Mouse (Mus musculus): ENCODE results near the gene Olfr70. TPM values are rescaled to one million over a fixed set of nuclear protein-coding genes. Genes with fewer than 3 reads are reported as not detected.

Gene Olfr70
- polyA plus RNA-seq, 1 experiment from 2014 or later, result not detected

DNA sequence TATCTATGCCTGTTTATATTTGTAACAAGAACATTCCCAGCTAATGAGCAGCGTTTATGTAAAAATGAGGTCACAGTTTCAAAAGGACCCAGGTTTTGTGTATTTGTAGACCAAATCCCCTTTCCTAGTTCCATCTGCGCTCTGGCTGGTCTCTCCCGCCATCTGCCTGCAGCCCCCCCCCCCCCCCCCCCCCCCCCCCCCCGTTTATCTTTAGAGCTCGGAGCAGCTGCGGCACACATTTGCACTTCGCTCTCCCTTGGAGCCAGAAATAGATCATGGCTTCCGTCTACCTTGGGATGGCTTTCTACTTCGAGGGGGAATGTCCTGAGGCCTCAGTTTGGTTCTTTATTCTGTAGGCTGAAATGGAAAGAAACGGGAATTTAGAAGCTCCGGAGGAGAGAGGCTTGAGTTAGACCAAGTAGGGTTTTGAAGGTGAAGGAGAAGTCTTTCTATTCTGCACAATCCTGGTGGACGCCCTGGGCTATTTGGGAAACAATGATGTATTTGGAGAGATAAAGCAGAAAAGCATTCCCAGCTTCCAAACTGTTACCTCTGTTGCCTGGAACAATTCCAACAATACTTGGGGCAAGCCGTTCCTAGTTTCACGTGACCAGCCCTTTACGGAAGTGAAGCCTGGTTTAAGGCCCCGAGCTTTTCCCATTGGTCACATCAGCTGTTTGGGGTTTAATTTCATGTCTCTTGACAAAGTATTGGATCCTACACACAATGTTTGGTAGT lies 20.1 kb upstream of the Olfr70 start:
- Histone ChIP-seq H3K27ac (no peak overlapping the region), H3K36me3 (ENCODE audit: insufficient read depth, low read length) (no peaks in the 10 kb centered on the region), H3K9ac (ENCODE audit: low read depth, low read length) (no peak overlapping the region), H3K4me2 (ENCODE audit: low read length) (no peak overlapping the region), H3K27me3 (ENCODE audit: insufficient read depth, low read length) (no peaks in the 10 kb centered on the region), H3K9me3 (replicated peaks; ENCODE audit: low read length) (no peaks in the 10 kb centered on the region), H3K4me3 (replicated peaks; ENCODE audit: low read depth, low read length) (no peak overlapping the region), H3K4me1 (replicated peaks; ENCODE audit: insufficient read depth, low read length) (no peaks in the 10 kb centered on the region)
- DNase-seq (ENCODE audit: low spot score) (no peak), ATAC-seq (replicated peaks; ENCODE audit: low FRiP score, low read depth) (no peak)
- TF ChIP-seq CTCF (IDR thresholded peaks at IDR 0.05; ENCODE audit: low read depth), result no peak
- WGBS, result 61% methylated on average over 15 of the region's 16 CpGs

DNA sequence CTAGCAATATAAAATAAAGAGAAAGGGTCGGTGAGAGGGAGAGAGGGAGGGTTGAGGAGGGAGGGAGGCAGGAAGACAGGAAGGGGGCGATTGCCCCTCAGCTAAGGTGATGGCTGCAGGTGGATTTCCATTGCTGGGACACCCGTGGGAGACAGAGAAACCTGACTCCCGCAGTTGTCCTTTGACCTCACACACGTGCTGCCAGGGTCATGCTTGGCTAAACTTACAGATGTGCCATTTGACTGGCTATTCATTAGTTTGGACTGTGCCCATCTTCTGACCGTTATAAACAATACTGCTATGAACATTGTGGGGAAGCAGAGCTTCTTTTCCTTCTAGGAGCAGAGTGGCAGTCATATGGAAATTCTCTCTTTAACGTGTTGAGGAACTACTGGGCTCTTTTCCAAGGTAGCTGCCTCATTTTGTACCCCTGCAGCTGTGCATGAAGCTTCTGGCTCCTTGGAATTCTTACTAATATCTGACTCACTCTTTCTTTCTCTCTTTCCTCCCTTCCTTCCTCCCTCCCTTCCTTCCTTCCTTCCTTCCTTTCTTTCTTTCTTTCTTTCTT lies 13.1 kb upstream of the Olfr70 start:
- peak; percentile 69 for DNase-seq (ENCODE audit: low spot score)

DNA sequence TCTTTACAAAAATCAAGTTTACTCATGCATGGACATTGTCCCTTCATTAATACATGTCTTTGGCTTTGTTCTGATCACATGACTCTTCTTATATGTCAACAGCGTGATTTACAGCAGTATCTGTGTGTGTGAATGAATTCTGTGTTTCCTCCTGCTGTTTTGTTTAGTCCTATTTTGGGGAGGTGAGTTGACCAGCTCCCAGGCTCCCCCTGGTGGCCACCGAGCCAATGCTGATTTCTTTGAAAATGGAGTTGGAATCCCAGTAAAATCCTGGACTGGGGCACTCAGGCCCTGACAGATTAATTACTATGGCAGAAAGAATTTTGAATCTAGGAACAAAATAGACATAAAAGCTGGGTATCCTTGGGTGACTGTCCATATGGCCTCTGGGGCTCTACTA lies 11.2 kb upstream of the Olfr70 start:
- 1% methylated on average over 2 of the region's 2 CpGs for WGBS
- H3K9ac ChIP-seq (ENCODE audit: low read depth, low read length), result no peak overlapping the region
- H3K36me3 ChIP-seq (ENCODE audit: insufficient read depth, low read length), result no peaks in the 10 kb centered on the region
- no peaks in the 10 kb centered on the region for H3K9me3 ChIP-seq (replicated peaks; ENCODE audit: low read length)
- ATAC-seq (replicated peaks; ENCODE audit: low FRiP score, low read depth) (no peak), DNase-seq (ENCODE audit: low spot score) (peak; percentile 87)
- no peaks in the 10 kb centered on the region for H3K27me3 ChIP-seq (ENCODE audit: insufficient read depth, low read length)
- no peak overlapping the region for H3K4me2 ChIP-seq (ENCODE audit: low read length)
- no peak overlapping the region for H3K27ac ChIP-seq
- H3K4me3 ChIP-seq (replicated peaks; ENCODE audit: low read depth, low read length), result no peak overlapping the region
- no peaks in the 10 kb centered on the region for H3K4me1 ChIP-seq (replicated peaks; ENCODE audit: insufficient read depth, low read length)
- peak; percentile 95 for TF ChIP-seq CTCF (IDR thresholded peaks at IDR 0.05; ENCODE audit: low read depth)

More for the DNA sequence above, 13.1 kb upstream of the Olfr70 start:
- peak; percentile 25; the same call in 1 of the 2 replicates for ATAC-seq (replicated peaks; ENCODE audit: low FRiP score, low read depth)
- H3K27me3 ChIP-seq (ENCODE audit: insufficient read depth, low read length), result no peaks in the 10 kb centered on the region
- no peaks in the 10 kb centered on the region for H3K4me1 ChIP-seq (replicated peaks; ENCODE audit: insufficient read depth, low read length)
- H3K9me3 ChIP-seq (replicated peaks; ENCODE audit: low read length), result no peaks in the 10 kb centered on the region
- no peak overlapping the region for H3K9ac ChIP-seq (ENCODE audit: low read depth, low read length)
- no peak overlapping the region for H3K4me2 ChIP-seq (ENCODE audit: low read length)
- H3K27ac ChIP-seq, result no peak overlapping the region
- no peaks in the 10 kb centered on the region for H3K36me3 ChIP-seq (ENCODE audit: insufficient read depth, low read length)
- H3K4me3 ChIP-seq (replicated peaks; ENCODE audit: low read depth, low read length), result no peak overlapping the region
- 11% methylated on average over 7 of the region's 7 CpGs for WGBS
- TF ChIP-seq CTCF (IDR thresholded peaks at IDR 0.05; ENCODE audit: low read depth), result no peak

DNA sequence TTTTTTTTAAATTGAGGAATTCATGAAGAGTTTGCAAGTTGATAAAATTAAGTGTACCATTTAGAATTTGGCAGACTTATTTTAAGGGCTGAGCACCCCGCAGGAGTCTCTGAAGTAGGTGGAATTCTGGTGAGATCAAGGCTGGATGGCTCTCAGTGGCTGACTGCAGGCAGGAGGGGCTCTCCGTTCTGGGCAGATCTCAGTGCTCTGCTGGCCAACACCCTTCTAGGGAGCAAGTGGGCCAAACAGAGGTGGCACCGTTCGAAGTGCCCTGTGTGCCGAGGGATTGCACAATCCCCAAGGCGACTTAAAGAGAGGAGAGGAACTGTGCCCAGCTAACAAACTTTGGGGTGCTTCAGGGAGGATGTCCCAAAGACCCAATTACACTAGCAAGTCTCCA lies 9.3 kb upstream of the Olfr70 start, which contains the start of gene Olfr71:
Gene Olfr71 (minus strand): TSS at position 387 of the 400 bp plus-strand sequence.
- Histone ChIP-seq H3K9me3 (replicated peaks; ENCODE audit: low read length) (no peaks in the 10 kb centered on the region), H3K9ac (ENCODE audit: low read depth, low read length) (no peak within 1 kb of the TSS), H3K4me1 (replicated peaks; ENCODE audit: insufficient read depth, low read length) (no peaks in the 10 kb centered on the region), H3K27ac (no peak within 1 kb of the TSS), H3K4me3 (replicated peaks; ENCODE audit: low read depth, low read length) (no peak within 1 kb of the TSS), H3K36me3 (ENCODE audit: insufficient read depth, low read length) (no peaks in the 10 kb centered on the region), H3K27me3 (ENCODE audit: insufficient read depth, low read length) (no peaks in the 10 kb centered on the region), H3K4me2 (ENCODE audit: low read length) (no peak within 1 kb of the TSS)
- ATAC-seq (replicated peaks; ENCODE audit: low FRiP score, low read depth) (no peak), DNase-seq (ENCODE audit: low spot score) (no peak)
- whole genome bisulfite sequencing, result 81% methylated on average over 6 of the region's 6 CpGs
- no peak for TF ChIP-seq CTCF (IDR thresholded peaks at IDR 0.05; ENCODE audit: low read depth)

DNA sequence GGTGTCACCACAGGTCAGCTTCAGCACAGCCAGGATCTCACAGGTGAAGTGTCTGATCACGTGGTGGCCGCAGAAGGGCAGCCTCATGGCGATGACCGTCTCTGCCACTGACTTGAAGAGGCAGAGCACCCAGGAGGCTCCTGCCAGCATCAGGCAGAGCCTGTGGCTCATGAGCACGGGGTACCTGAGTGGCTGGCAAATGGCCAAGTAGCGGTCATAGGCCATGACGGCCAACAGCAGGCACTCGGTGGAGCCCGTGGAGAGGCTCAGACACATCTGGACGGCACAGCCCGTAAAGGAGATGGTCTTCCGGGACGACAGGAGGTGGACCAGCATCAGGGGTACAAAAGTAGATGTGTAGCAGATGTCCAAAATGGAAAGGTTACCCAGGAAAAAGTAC lies 5.4 kb upstream of the Olfr70 start:
- no peak for DNase-seq (ENCODE audit: low spot score)
- Histone ChIP-seq H3K4me1 (replicated peaks; ENCODE audit: insufficient read depth, low read length) (no peaks in the 10 kb centered on the region), H3K4me2 (ENCODE audit: low read length) (no peak overlapping the region), H3K9me3 (replicated peaks; ENCODE audit: low read length) (no peaks in the 10 kb centered on the region), H3K27me3 (ENCODE audit: insufficient read depth, low read length) (no peaks in the 10 kb centered on the region), H3K36me3 (ENCODE audit: insufficient read depth, low read length) (no peaks in the 10 kb centered on the region), H3K9ac (ENCODE audit: low read depth, low read length) (no peak overlapping the region), H3K27ac (no peak overlapping the region), H3K4me3 (replicated peaks; ENCODE audit: low read depth, low read length) (no peak overlapping the region)
- no peak for ATAC-seq (replicated peaks; ENCODE audit: low FRiP score, low read depth)
- TF ChIP-seq CTCF (IDR thresholded peaks at IDR 0.05; ENCODE audit: low read depth), result no peak
- WGBS, result 67% methylated on average over 13 of the region's 13 CpGs

DNA sequence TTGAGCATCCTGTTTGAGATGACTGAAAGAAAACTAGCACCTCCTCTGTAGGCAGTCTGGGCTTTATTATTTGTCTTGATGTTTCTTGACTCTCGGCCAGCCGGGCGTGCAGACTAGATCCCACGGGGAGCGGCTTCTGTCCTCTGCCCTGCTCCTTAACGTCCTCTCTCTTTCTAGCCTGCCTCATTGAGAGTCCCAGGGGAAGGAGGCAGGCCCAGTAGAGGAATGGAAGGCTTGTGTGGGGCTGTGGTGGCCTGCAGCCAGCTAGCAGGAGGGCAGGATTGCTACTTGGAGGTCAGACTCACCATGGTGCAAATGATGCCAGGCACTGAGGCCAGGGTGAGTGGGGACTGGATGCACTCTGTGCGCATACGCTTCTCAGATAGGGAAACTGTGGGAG lies 3.2 kb upstream of the Olfr70 start:
- H3K4me1 ChIP-seq (replicated peaks; ENCODE audit: insufficient read depth, low read length), result no peaks in the 10 kb centered on the region
- no peaks in the 10 kb centered on the region for H3K27me3 ChIP-seq (ENCODE audit: insufficient read depth, low read length)
- DNase-seq (ENCODE audit: low spot score) (peak; percentile 66), ATAC-seq (replicated peaks; ENCODE audit: low FRiP score, low read depth) (no peak)
- no peaks in the 10 kb centered on the region for H3K9me3 ChIP-seq (replicated peaks; ENCODE audit: low read length)
- H3K4me2 ChIP-seq (ENCODE audit: low read length), result no peak overlapping the region
- H3K27ac ChIP-seq, result no peak overlapping the region
- TF ChIP-seq CTCF (IDR thresholded peaks at IDR 0.05; ENCODE audit: low read depth), result no peak
- WGBS, result 51% methylated on average over 8 of the region's 8 CpGs
- no peak overlapping the region for H3K4me3 ChIP-seq (replicated peaks; ENCODE audit: low read depth, low read length)
- H3K36me3 ChIP-seq (ENCODE audit: insufficient read depth, low read length), result no peaks in the 10 kb centered on the region
- no peak overlapping the region for H3K9ac ChIP-seq (ENCODE audit: low read depth, low read length)

Data from kidney, postnatal 0 days (tissue).